Mouse (Mus musculus) hindbrain, embryonic 12.5 days (tissue): Measurements from ENCODE around the gene Olfr1497. TPM values are rescaled to one million over a fixed set of nuclear protein-coding genes. Genes with fewer than 3 reads are reported as not detected.
"Not testable (repeated sequence)": the region's sequence is repeated elsewhere in the genome, so short reads cannot be mapped to it uniquely, and the experiment has no call there.

Experiments used
- ATAC-seq: fragments of 200-750 bp; cut with Nextera tagmentation; 2 replicates; pipeline ENCODE4 v1.8.0; 2017; ENCODE audit warnings: moderate TSS enrichment; ENCODE audit not compliant: low FRiP score
- H3K27ac ChIP-seq: fragments of 300-500 bp; sonication (generic); 2 replicates; pipeline ENCODE4 v1.5.1; 2016; ENCODE audit warnings: mild to moderate bottlenecking
- H3K27me3 ChIP-seq: fragments of 300-500 bp; sonication (generic); 2 replicates; pipeline ENCODE4 v1.6.1; 2016; ENCODE audit warnings: mild to moderate bottlenecking
- H3K36me3 ChIP-seq: fragments of 300-500 bp; sonication (generic); 2 replicates; pipeline ENCODE4 v1.6.1; 2016; ENCODE audit warnings: mild to moderate bottlenecking
- H3K4me1 ChIP-seq: fragments of 300-500 bp; sonication (generic); 2 replicates; pipeline ENCODE4 v1.6.1; 2016
- H3K4me2 ChIP-seq: fragments of 300-500 bp; sonication (generic); replicated peaks from 2 replicates; pipeline ENCODE4 v1.6.1; 2016; ENCODE audit warnings: mild to moderate bottlenecking
- H3K4me3 ChIP-seq: fragments of 300-500 bp; sonication (generic); 2 replicates; pipeline ENCODE4 v1.5.1; 2016; ENCODE audit warnings: mild to moderate bottlenecking
- H3K9ac ChIP-seq: fragments of 300-500 bp; sonication (generic); 2 replicates; pipeline ENCODE4 v1.6.1; 2016; ENCODE audit warnings: mild to moderate bottlenecking, moderate library complexity
- H3K9me3 ChIP-seq: fragments of 300-500 bp; sonication (generic); replicated peaks from 2 replicates; pipeline ENCODE4 v1.6.1; 2016; ENCODE audit warnings: mild to moderate bottlenecking
- WGBS: fragments of 180-500 bp; shearing (Covaris S2); methylation state at CpG from one replicate; pipeline ENCODE4 v1.1.7; 2016; 5-methylcytosine and 5-hydroxymethylcytosine counted together
- polyA plus RNA-seq: library from polyadenylated mRNA; unstranded; fragments of >200 nt; fragmentation: Nextera tagmentation; extraction: Ambion mirVana; gene quantifications from 2 replicates; pipeline ENCODE4 v1.2.1, GENCODE M21; 2016

The Olfr1497 gene
- not detected in 2 replicates for polyA plus RNA-seq

- Histone ChIP-seq H3K27me3 (no peaks in the 10 kb centered on the region), H3K27ac (no peak within 1 kb of the TSS), H3K9me3 (no peaks in the 10 kb centered on the region), H3K4me2 (no peak within 1 kb of the TSS), H3K36me3 (no peaks in the 10 kb centered on the region), H3K4me3 (no peak within 1 kb of the TSS), H3K4me1 (no peaks in the 10 kb centered on the region), H3K9ac (no peak within 1 kb of the TSS)
- ATAC-seq: no peak
Measured at GRCm38 (mm10) chr19:13798102-13798501, at the start of gene Olfr1497. TSS of gene Olfr1497 (minus strand) at chr19:13798202.

DNA sequence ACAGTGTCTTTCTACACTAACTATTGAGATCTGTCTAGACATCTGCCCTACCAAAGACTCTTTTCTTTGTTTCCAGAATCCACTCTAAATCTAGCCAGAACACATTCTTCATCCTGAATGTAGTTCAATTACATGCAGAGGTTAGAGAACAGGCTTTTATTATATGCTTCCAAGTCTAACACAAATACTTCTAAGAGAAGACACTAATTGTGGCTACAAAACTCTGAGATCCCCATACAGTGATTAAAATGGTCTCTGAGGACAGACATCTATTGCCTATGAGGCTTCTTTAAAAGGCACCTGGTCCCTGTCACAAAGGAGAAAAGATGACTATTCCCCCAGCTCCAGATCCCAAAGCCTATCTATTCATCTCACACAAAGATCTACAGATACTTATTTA is 32.4 kb upstream of the Olfr1497 start, which contains the start of gene Olfr1500:
Gene Olfr1500 (minus strand): TSS at position 101 of the 400 bp plus-strand sequence.
- Histone ChIP-seq H3K4me1 (no peaks in the 10 kb centered on the region), H3K27me3 (no peaks in the 10 kb centered on the region), H3K27ac (no peak within 1 kb of the TSS), H3K9ac (no peak within 1 kb of the TSS), H3K36me3 (no peaks in the 10 kb centered on the region), H3K9me3 (no peaks in the 10 kb centered on the region), H3K4me2 (no peak within 1 kb of the TSS), H3K4me3 (no peak within 1 kb of the TSS)
- ATAC-seq: no peak

GRCm38 (mm10) chr19:13828447-13828846 is 30.4 kb upstream of the Olfr1497 start:
- no peaks in the 10 kb centered on the region for H3K36me3 ChIP-seq
- no peak overlapping the region for H3K9ac ChIP-seq
- WGBS: 72% methylated on average over 3 of the region's 3 CpGs
- H3K9me3 ChIP-seq: no peaks in the 10 kb centered on the region
- H3K4me2 ChIP-seq: no peak overlapping the region
- H3K4me3 ChIP-seq: no peak overlapping the region
- no peak overlapping the region for H3K27ac ChIP-seq
- ATAC-seq: no peak
- no peaks in the 10 kb centered on the region for H3K27me3 ChIP-seq
- H3K4me1 ChIP-seq: no peaks in the 10 kb centered on the region

- Histone ChIP-seq H3K9me3 (no peaks in the 10 kb centered on the region), H3K4me2 (no peak overlapping the region), H3K9ac (no peak overlapping the region), H3K4me3 (no peak overlapping the region), H3K27me3 (no peaks in the 10 kb centered on the region), H3K27ac (no peak overlapping the region), H3K4me1 (no peaks in the 10 kb centered on the region), H3K36me3 (no peaks in the 10 kb centered on the region)
- WGBS: 68% methylated on average over 5 of the region's 5 CpGs
- no peak for ATAC-seq
Measured at GRCm38 (mm10) chr19:13820847-13821246, 22.8 kb upstream of the Olfr1497 start.

GRCm38 (mm10) chr19:13819347-13819746 is 21.3 kb upstream of the Olfr1497 start, which contains the start of gene Olfr1499:
TSS of gene Olfr1499 (minus strand) at chr19:13819447.
- no peak within 1 kb of the TSS for H3K27ac ChIP-seq
- ATAC-seq: no peak

DNA sequence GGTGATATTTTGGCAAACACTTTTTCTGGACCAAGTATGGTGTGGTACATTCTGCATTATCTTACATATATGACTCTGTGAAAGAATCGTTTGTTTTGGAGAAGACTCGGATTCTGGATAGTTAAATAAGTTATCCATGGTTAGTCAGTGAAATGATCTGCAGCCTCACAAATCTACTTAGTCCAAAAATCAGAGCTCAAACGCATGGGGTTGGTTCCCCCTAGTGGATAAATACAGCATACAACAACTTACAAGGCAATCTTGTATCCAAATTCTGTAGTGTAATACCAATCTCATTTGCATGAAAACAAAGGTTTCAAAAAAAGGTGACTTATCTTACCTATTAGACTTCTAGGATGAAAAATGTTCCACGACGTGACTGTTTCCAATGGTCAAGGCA is 20.8 kb upstream of the Olfr1497 start:
- Histone ChIP-seq H3K4me1 (no peaks in the 10 kb centered on the region), H3K4me2 (no peak overlapping the region), H3K27me3 (no peaks in the 10 kb centered on the region), H3K9me3 (no peaks in the 10 kb centered on the region), H3K36me3 (no peaks in the 10 kb centered on the region), H3K9ac (no peak overlapping the region), H3K27ac (no peak overlapping the region), H3K4me3 (no peak overlapping the region)
- ATAC-seq: no peak
- 37% methylated on average over 5 of the region's 5 CpGs for WGBS

More at GRCm38 (mm10) chr19:13819347-13819746, 21.3 kb upstream of the Olfr1497 start, which contains the start of gene Olfr1499:
- Histone ChIP-seq H3K4me2 (no peak within 1 kb of the TSS), H3K9me3 (no peaks in the 10 kb centered on the region), H3K27me3 (no peaks in the 10 kb centered on the region), H3K4me3 (no peak within 1 kb of the TSS), H3K9ac (no peak within 1 kb of the TSS), H3K36me3 (no peaks in the 10 kb centered on the region), H3K4me1 (no peaks in the 10 kb centered on the region)

DNA sequence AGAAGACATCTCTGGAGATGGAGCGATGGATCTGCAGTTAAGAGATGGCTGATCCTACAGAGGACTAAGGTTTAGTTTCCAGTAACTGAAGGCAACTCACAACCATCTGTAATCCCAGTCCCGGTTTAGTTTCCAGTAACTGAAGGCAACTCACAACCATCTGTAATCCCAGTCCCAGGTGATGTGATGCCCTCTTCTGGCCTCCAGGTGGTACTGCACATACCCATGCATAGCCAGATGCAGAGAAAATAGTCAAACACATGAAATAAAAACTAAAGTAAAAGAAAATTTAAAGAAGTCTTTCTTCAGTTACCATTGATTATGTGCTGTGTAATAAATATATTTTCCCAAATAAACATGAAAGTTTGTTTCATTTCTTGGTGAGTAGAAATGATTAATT is 14.8 kb upstream of the Olfr1497 start:
- Histone ChIP-seq H3K27me3 (no peaks in the 10 kb centered on the region), H3K27ac (no peak overlapping the region), H3K36me3 (no peaks in the 10 kb centered on the region), H3K9ac (no peak overlapping the region), H3K9me3 (no peaks in the 10 kb centered on the region), H3K4me3 (no peak overlapping the region), H3K4me2 (no peak overlapping the region), H3K4me1 (no peaks in the 10 kb centered on the region)
- ATAC-seq: no peak
- WGBS: 60% methylated on average over 2 of the region's 2 CpGs

DNA sequence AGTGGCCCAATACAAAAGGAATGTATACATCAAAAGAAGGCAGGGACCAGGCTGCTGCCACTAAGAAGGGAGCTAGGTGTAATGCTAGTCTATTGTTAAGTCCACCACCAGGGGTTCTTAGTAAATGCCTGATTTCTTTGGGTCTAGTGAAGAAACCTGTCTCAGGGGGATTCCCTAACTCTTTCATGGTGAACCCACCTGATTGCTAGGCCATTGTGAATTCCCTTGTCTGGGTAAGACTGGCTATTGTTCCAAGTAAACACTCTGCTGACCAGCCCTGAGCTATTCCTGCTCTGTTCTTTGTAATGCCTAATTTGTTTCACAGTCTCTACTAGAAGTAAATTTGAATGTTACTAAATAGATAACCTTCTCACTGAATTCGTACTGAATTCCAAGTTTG is 7.5 kb upstream of the Olfr1497 start:
- ATAC-seq, H3K4me1 ChIP-seq, H3K4me3 ChIP-seq, H3K4me2 ChIP-seq, H3K9me3 ChIP-seq, H3K9ac ChIP-seq, H3K27ac ChIP-seq, H3K27me3 ChIP-seq, H3K36me3 ChIP-seq: not testable (repeated sequence)
- WGBS: 64% methylated on average over 1 of the region's 1 CpGs

DNA sequence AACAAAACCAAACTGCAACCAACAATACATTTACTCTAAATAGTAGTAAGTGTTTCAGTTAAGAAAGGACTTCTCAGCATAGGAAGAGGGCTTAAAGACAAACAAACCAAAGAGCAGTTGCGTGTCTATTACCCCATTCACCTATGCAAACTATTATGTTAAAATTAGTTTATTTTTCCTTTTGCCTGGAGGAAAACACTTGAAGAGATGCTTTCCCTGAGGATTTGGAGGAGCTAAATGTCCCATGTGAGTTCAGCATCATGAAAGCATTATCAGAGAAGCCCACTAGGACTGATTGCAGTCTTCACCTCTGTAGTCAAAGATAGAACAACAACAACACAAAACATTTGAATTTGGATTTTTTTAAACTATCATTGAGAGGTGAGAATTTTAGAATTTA is 20.4 kb downstream of the Olfr1497 start, which contains the start of gene Olfr1496:
Gene Olfr1496 (plus strand): TSS at position 301 of the 400 bp plus-strand sequence.
- Histone ChIP-seq H3K36me3 (no peaks in the 10 kb centered on the region), H3K9me3 (0 out of 2 replicates have a peak, but pooled peaks cover 3% of the 10 kb centered on the region), H3K4me3 (no peak within 1 kb of the TSS), H3K9ac (no peak within 1 kb of the TSS), H3K27me3 (no peaks in the 10 kb centered on the region), H3K4me2 (no peak within 1 kb of the TSS), H3K4me1 (no peaks in the 10 kb centered on the region), H3K27ac (no peak within 1 kb of the TSS)
- no peak for ATAC-seq
- 82% methylated on average over 1 of the region's 1 CpGs for WGBS

DNA sequence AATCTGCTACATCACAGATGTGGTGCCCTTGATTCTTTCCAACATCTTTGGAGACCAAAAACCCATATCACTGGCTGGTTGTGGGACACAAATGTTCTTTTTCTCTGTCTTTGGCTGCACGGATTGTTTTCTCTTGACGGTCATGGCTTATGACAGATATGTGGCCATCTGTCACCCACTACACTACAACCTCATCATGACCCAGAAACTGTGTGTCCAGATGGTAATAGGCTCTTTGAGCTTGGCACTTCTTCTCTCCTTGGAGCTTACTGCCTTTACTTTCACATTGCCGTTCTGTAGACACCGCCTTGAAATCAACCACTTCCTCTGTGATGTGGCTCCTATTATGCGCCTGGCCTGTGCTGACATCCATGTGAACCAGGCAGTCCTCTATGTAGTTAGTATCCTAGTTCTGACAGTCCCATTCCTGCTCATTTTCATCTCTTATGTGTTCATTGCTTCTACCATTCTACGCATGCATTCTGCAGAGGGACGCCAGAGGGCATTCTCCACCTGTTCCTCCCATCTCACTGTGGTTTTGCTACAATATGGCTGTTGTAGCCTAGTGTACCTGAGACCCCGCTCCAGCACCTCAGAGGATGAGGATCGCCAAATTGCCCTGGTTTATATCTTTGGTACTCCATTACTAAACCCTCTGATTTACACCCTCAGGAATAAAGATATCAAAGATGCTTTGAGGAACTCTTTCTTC is 29.3 kb downstream of the Olfr1497 start:
- no peak overlapping the region for H3K4me2 ChIP-seq
- WGBS: 92% methylated on average over 9 of the region's 9 CpGs

DNA sequence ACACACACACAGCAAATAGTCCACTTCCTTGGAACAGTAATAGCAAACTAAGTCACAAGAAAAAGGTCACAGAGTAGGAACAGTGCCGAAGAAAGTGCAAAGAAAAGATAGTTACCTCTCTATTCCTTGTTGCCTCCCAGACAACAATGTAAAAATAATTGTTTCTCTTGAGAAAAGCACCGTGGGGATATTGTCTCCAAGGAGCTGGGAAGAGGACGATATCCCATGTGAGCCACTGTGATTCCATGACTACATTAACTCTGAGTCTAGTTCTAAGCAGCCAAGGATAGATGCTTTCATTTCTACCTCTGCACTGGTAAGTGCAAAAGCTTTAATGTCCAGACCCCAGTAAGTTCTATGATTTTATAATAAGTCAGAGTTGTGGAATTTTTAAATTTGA is 33.7 kb downstream of the Olfr1497 start, which contains the start of gene Olfr1495:
Gene Olfr1495 (plus strand): TSS at position 301 of the 400 bp plus-strand sequence.
- H3K9ac ChIP-seq: no peak within 1 kb of the TSS
- no peak within 1 kb of the TSS for H3K4me2 ChIP-seq
- WGBS: 83% methylated on average over 3 of the region's 3 CpGs
- H3K27me3 ChIP-seq: no peaks in the 10 kb centered on the region
- ATAC-seq: no peak
- 0 out of 2 replicates have a peak, but pooled peaks cover 2% of the 10 kb centered on the region for H3K9me3 ChIP-seq
- no peak within 1 kb of the TSS for H3K27ac ChIP-seq
- no peak within 1 kb of the TSS for H3K4me3 ChIP-seq
- no peaks in the 10 kb centered on the region for H3K4me1 ChIP-seq
- H3K36me3 ChIP-seq: no peaks in the 10 kb centered on the region

More for the DNA sequence above, 29.3 kb downstream of the Olfr1497 start:
- Histone ChIP-seq H3K9ac (no peak overlapping the region), H3K4me3 (no peak overlapping the region), H3K27me3 (no peaks in the 10 kb centered on the region), H3K36me3 (no peaks in the 10 kb centered on the region), H3K27ac (no peak overlapping the region), H3K9me3 (0 out of 2 replicates have a peak, but pooled peaks cover 5% of the 10 kb centered on the region), H3K4me1 (no peaks in the 10 kb centered on the region)
- ATAC-seq: no peak

DNA sequence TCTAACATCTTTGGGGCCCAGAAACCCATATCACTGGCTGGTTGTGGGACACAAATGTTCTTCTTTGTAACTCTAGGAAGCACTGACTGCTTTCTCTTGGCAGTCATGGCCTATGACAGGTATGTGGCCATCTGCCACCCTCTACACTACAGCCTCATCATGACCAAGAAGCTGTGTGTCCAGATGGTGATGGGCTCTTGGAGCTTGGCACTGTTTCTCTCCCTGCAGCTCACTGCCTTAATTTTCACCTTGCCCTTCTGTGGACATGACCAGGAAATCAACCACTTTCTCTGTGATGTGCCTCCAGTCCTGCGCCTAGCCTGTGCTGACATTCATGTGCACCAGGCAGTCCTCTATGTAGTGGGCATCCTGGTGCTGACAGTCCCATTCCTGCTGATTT is 48.6 kb downstream of the Olfr1497 start:
- Histone ChIP-seq H3K4me3 (no peak overlapping the region), H3K4me1 (no peaks in the 10 kb centered on the region), H3K9me3 (0 out of 2 replicates have a peak, but pooled peaks cover 4% of the 10 kb centered on the region), H3K27me3 (no peaks in the 10 kb centered on the region), H3K36me3 (no peaks in the 10 kb centered on the region), H3K9ac (no peak overlapping the region), H3K27ac (no peak overlapping the region), H3K4me2 (no peak overlapping the region)
- no peak for ATAC-seq
- whole genome bisulfite sequencing: 89% methylated on average over 1 of the region's 1 CpGs
